Mouse (Mus musculus) limb, embryonic 14.5 days (tissue): ENCODE measurements around the gene Flcn. TPM values are rescaled to one million over a fixed set of nuclear protein-coding genes. Genes with fewer than 3 reads are reported as not detected.

Source experiments
- ATAC-seq: fragments of 200-750 bp; cut with Nextera tagmentation; 2 replicates; pipeline ENCODE4 v1.8.0; 2017; ENCODE audit warnings: low read depth, moderate number of reproducible peaks, moderate TSS enrichment; ENCODE audit not compliant: low FRiP score
- DNase-seq: peaks from one replicate; pipeline ENCODE4 v3.0.0-alpha.2; 2015; ENCODE audit warnings: low spot score
- H3K27ac ChIP-seq: fragments of 300-500 bp; sonication (generic); replicated peaks from 2 replicates; pipeline ENCODE4 v1.5.1; 2014; ENCODE audit warnings: low read depth, mild to moderate bottlenecking, low read length, moderate library complexity, mixed read lengths
- H3K27me3 ChIP-seq: fragments of 300-500 bp; sonication (generic); 2 replicates; pipeline ENCODE4 v1.6.1; 2014; ENCODE audit warnings: low read length, mixed read lengths; ENCODE audit not compliant: control insufficient read depth, insufficient read depth
- H3K36me3 ChIP-seq: fragments of 300-500 bp; sonication (generic); 2 replicates; pipeline ENCODE4 v1.6.1; 2014; ENCODE audit warnings: mild to moderate bottlenecking, low read length, moderate library complexity, mixed read lengths; ENCODE audit not compliant: control insufficient read depth, insufficient read depth
- H3K4me1 ChIP-seq: fragments of 300-500 bp; sonication (generic); 2 replicates; pipeline ENCODE4 v1.6.1; 2014; ENCODE audit warnings: antibody characterized with exemption, low read length, mixed read lengths; ENCODE audit not compliant: control insufficient read depth, insufficient read depth
- H3K4me2 ChIP-seq: fragments of 300-500 bp; sonication (generic); replicated peaks from 2 replicates; pipeline ENCODE4 v1.6.1; 2014; ENCODE audit warnings: low read depth, mild to moderate bottlenecking, low read length, moderate library complexity; ENCODE audit not compliant: severe bottlenecking
- H3K4me3 ChIP-seq: fragments of 300-500 bp; sonication (generic); replicated peaks from 2 replicates; pipeline ENCODE4 v1.5.1; 2014; ENCODE audit warnings: low read length
- H3K9ac ChIP-seq: fragments of 300-500 bp; sonication (generic); 2 replicates; pipeline ENCODE4 v1.6.1; 2014; ENCODE audit warnings: mild to moderate bottlenecking, low read depth, low read length, moderate library complexity; ENCODE audit not compliant: severe bottlenecking
- H3K9me3 ChIP-seq: fragments of 300-500 bp; sonication (generic); 2 replicates; pipeline ENCODE4 v1.6.1; 2016; ENCODE audit warnings: low read length; ENCODE audit not compliant: control insufficient read depth
- POLR2A ChIP-seq: fragments of 200-500 bp; IDR thresholded peaks from 2 replicates; pipeline ENCODE4 v1.8.0; 2012; ENCODE audit warnings: inconsistent platforms, mild to moderate bottlenecking, moderate library complexity, borderline replicate concordance; ENCODE audit not compliant: insufficient read depth, insufficient read length; ENCODE audit errors: extremely low read depth
- WGBS: fragments of 180-500 bp; shearing (Covaris S2); extraction: QIAGEN DNeasy Blood & Tissue Kit; methylation state at CpG from one replicate; pipeline ENCODE4 v1.1.7; 2014; 5-methylcytosine and 5-hydroxymethylcytosine counted together
- polyA plus RNA-seq, 2 experiments: library from polyadenylated mRNA; depleted of rRNA in 1 of 2; stranded (reverse) in 1 of 2; unstranded in 1 of 2; fragments of >200 nt; fragmentation: Nextera tagmentation in 1 of 2; extraction: Ambion mirVana in 1 of 2; gene quantifications; 2 replicates each; pipeline versions ENCODE4 v1.2.1 to v1.2.3; 2012 to 2014

The Flcn gene
- polyA plus RNA-seq, 2 experiments, result 27.6 to 51.1 TPM

GRCm38 (mm10) chr11:59810480-59811158, 803 bp upstream of the Flcn start:
- Histone ChIP-seq H3K4me1 (peaks cover 8% of the 10 kb centered on the region), H3K27me3 (no peaks in the 10 kb centered on the region), H3K36me3 (peaks cover 23% of the 10 kb centered on the region), H3K9me3 (no peaks in the 10 kb centered on the region), H3K4me2 (peak overlapping the region; percentile 72), H3K27ac (peak overlapping the region; percentile 100), H3K4me3 (peak overlapping the region; percentile 80), H3K9ac (peak overlapping the region; percentile 98)
- no peak for TF ChIP-seq POLR2A
- DNase-seq, result no peak
- WGBS, result 65% methylated on average over 14 of the region's 14 CpGs
- ATAC-seq, result no peak

DNA sequence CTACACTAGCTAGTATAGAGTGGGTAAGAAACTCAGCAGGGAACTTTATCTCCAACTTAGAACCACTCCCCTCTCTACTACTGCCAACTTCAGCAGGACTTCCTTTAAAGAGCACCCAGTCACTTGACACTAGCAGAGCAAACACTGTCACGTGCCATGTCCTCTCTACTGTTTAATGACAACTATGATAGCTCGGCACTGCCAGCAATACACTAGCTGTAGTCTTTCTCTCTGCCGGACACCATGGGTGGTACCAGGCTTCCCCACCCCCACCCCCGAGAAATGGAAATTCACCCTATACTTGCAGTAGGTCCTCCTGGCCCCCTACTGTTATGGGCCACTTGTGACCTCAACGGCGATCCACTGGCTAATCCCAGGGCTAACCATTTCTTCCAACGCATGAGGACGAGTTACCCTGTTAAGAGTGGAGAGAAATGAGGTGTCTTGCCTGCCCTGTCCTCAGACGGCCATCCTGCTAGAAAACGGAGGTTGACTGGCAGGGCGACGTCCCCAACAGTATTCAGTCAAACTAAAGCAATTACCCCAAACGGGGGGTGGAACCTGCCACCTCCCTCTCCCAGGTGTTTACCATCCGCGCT, 646 bp downstream of the Flcn start:
- H3K36me3 ChIP-seq, result peaks cover 38% of the 10 kb centered on the region
- H3K4me1 ChIP-seq, result peaks cover 8% of the 10 kb centered on the region
- peak; percentile 1; the same call in 1 of the 2 replicates for ATAC-seq
- H3K4me3 ChIP-seq, result peak overlapping the region; percentile 80
- H3K4me2 ChIP-seq, result peak overlapping the region; percentile 72
- no peaks in the 10 kb centered on the region for H3K9me3 ChIP-seq
- no peaks in the 10 kb centered on the region for H3K27me3 ChIP-seq
- under 1% methylated on average over 15 of the region's 15 CpGs for WGBS
- TF ChIP-seq POLR2A, result no peak
- H3K9ac ChIP-seq, result peak overlapping the region; percentile 98
- peak; percentile 38 for DNase-seq
- H3K27ac ChIP-seq, result peak overlapping the region; percentile 100

DNA sequence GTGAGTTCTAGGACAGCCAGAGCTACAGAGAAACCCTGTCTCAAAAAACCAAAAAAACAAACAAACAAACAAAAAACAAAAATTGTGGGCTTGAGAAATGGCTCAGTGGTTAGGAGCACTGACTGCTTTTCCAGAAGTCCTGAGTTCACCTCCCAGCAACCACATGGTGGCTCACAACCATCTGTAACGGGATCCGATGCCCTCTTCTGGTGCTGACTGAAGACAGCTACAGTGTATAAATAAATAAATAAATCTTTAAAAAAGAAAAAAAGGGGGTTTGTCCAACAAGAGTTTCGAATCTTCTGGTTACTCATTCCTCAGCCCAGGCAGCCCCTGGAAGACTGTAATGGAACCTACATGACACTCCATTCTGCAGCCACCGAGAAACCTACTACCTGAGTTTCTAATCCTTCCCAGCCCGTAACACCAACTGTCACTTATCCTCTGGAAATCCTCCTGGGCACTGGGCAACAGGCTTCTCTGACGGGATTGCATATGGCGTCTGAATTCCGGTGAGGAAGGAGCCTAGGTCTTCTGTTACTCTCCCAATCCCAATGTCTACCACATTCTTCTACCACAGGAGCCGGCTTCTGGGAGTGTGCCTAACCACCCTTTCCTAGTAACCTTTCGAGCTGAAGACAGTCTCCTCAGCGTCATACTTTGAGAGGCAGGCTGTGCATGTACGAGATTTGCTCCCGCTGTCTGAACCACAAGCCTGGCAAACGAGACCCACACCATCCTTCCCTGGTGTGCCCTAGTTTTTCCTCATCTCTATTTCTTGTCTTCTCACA, 1.5 kb downstream of the Flcn start:
- peaks cover 8% of the 10 kb centered on the region for H3K4me1 ChIP-seq
- peak overlapping the region; percentile 98 for H3K9ac ChIP-seq
- H3K4me3 ChIP-seq, result peak overlapping the region; percentile 80
- H3K4me2 ChIP-seq, result peak overlapping the region; percentile 72
- H3K36me3 ChIP-seq, result peaks cover 46% of the 10 kb centered on the region
- no peaks in the 10 kb centered on the region for H3K9me3 ChIP-seq
- TF ChIP-seq POLR2A, result no peak
- no peak for ATAC-seq
- DNase-seq, result no peak
- 69% methylated on average over 14 of the region's 14 CpGs for WGBS
- H3K27ac ChIP-seq, result no peak overlapping the region
- no peaks in the 10 kb centered on the region for H3K27me3 ChIP-seq

- Histone ChIP-seq H3K4me2 (no peak overlapping the region), H3K27ac (no peak overlapping the region), H3K9ac (no peak overlapping the region), H3K36me3 (peaks cover 73% of the 10 kb centered on the region), H3K9me3 (no peaks in the 10 kb centered on the region), H3K4me1 (peaks cover 8% of the 10 kb centered on the region), H3K4me3 (no peak overlapping the region), H3K27me3 (no peaks in the 10 kb centered on the region)
- DNase-seq (no peak), ATAC-seq (no peak)
- WGBS, result 92% methylated on average over 2 of the region's 2 CpGs
- TF ChIP-seq POLR2A, result no peak
These were observed 4.2 kb downstream of the Flcn start for GRCm38 (mm10) chr11:59805656-59806055.

DNA sequence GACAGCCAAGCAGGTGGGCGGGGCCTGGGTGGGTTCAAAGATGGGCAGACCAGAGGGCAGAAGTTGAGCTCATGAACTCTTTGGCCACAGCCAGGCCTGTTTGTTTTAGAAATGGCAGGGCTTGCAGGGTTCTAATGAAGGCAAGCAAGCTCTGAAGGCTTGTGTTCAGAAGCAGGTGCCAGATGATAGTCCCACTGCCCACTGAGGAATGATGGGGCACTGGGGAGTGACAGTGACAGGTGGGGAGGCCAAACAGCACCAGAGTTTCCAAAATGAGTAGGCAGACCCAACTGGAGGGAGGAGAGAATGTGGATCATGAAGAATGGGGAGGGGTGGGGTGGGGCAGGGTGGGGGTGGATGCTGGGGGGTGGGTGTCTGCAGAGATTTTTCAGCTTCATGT, 4.6 kb downstream of the Flcn start:
- Histone ChIP-seq H3K36me3 (peaks cover 77% of the 10 kb centered on the region), H3K4me2 (no peak overlapping the region), H3K9me3 (no peaks in the 10 kb centered on the region), H3K9ac (no peak overlapping the region), H3K27ac (no peak overlapping the region), H3K4me3 (no peak overlapping the region), H3K4me1 (peaks cover 8% of the 10 kb centered on the region), H3K27me3 (no peaks in the 10 kb centered on the region)
- TF ChIP-seq POLR2A, result no peak
- DNase-seq (no peak), ATAC-seq (no peak)
- WGBS, result 85% methylated on average over 1 of the region's 1 CpGs
